Mouse (Mus musculus) ES-E14 (cell line): ENCODE results near the gene Bhmt2. TPM values are rescaled to one million over a fixed set of nuclear protein-coding genes. Genes with fewer than 3 reads are reported as not detected.

Experiments used
- DNase-seq: peaks from one replicate; pipeline ENCODE4 v3.0.0-alpha.2; 2013; ENCODE audit warnings: low read depth, low spot score
- H3K27ac ChIP-seq: 2 replicates; pipeline ENCODE4 v1.5.1; 2012; ENCODE audit warnings: low read depth, mild to moderate bottlenecking, low read length, moderate library complexity, mixed read lengths; ENCODE audit not compliant: poor library complexity, insufficient read depth, severe bottlenecking
- H3K36me3 ChIP-seq: 2 replicates; pipeline ENCODE4 v1.6.1; 2012; ENCODE audit warnings: mild to moderate bottlenecking, low read length, moderate library complexity, mixed read lengths; ENCODE audit not compliant: control insufficient read depth, poor library complexity, insufficient read depth, severe bottlenecking
- H3K4me1 ChIP-seq, 2 experiments: fragments of 150-350 bp in 1 of 2; sonication (generic) in 1 of 2; 2 replicates each; pipeline ENCODE4 v1.6.1; 2012; ENCODE audit warnings: low read length in 2 of 2, mild to moderate bottlenecking in 1 of 2, mixed read lengths in 1 of 2; ENCODE audit not compliant: control insufficient read depth in 2 of 2, insufficient read depth in 2 of 2, poor library complexity in 1 of 2
- H3K4me3 ChIP-seq, 2 experiments: fragments of 150-350 bp in 1 of 2; sonication (generic) in 1 of 2; 2 replicates each; pipeline ENCODE4 v1.5.1; 2012; ENCODE audit warnings: low read length in 2 of 2, low read depth in 1 of 2, mild to moderate bottlenecking in 1 of 2, mixed read lengths in 1 of 2; ENCODE audit not compliant: insufficient read depth in 1 of 2, poor library complexity in 1 of 2, severe bottlenecking in 1 of 2
- H3K9ac ChIP-seq: 2 replicates; pipeline ENCODE4 v1.6.1; 2012; ENCODE audit warnings: low read depth, mild to moderate bottlenecking, low read length, mixed read lengths; ENCODE audit not compliant: poor library complexity, insufficient read depth, severe bottlenecking
- H3K9me3 ChIP-seq: fragments of 150-350 bp; sonication (generic); 2 replicates; pipeline ENCODE4 v1.6.1; 2012; ENCODE audit warnings: low read depth, mild to moderate bottlenecking, low read length; ENCODE audit not compliant: control insufficient read depth, insufficient read depth
- CHD2 ChIP-seq: IDR thresholded peaks from 2 replicates; pipeline ENCODE4 v1.6.1; 2014; ENCODE audit warnings: mild to moderate bottlenecking, low read depth, low read length, inconsistent platforms
- HCFC1 ChIP-seq: IDR thresholded peaks from 2 replicates; pipeline ENCODE4 v1.6.1; 2012; ENCODE audit warnings: low read length, inconsistent platforms, borderline replicate concordance; ENCODE audit not compliant: insufficient read depth
- MAFK ChIP-seq: IDR thresholded peaks from 2 replicates; pipeline ENCODE4 v1.6.1; 2014; ENCODE audit warnings: mild to moderate bottlenecking, low read depth, low read length, inconsistent platforms; ENCODE audit not compliant: insufficient read depth
- ZC3H11A ChIP-seq: IDR thresholded peaks from 2 replicates; pipeline ENCODE4 v1.6.1; 2012; ENCODE audit warnings: low read depth, mild to moderate bottlenecking, inconsistent platforms, low read length, borderline replicate concordance
- ZNF384 ChIP-seq: IDR thresholded peaks from 2 replicates; pipeline ENCODE4 v1.6.1; 2012; ENCODE audit warnings: low read depth, low read length, inconsistent platforms
- in situ Hi-C, 2 experiments: fragments of 600-800 bp; cut with MboI; formaldehyde crosslinking; loops; one replicate each; pipeline ENCODE4 v1.15.1; 2025; ENCODE audit warnings: low sequenced_read_pairs in 2 of 2, inconsistent platforms in 1 of 2; ENCODE audit not compliant: unreplicated experiment in 2 of 2
- total RNA-seq: library from RNA; depleted of rRNA; stranded (reverse); fragments of 300-350 nt; gene quantifications from 2 replicates; pipeline ENCODE4 v1.2.3, GENCODE M21; 2012

Bhmt2 gene
- total RNA-seq, 1 experiment, result 0.62 TPM

DNA sequence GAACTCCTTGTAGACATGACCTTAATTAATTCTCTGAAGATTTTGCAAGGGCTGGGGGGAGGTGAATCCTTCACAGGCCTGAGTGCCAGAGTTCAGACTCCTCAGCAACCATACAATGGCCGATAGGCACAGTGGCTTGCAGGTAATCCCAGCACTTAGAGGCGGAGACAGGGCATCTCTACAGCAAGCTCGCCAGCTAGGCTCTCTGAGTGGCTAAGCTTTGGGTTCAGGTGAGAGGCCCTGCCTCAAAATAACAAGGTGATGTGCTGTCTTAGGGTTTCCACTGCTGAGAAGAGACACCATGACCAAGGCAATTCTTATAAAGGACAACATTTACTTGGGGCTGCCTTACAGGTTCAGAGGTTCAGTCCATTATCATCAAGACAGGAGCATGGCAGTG is 39.7 kb upstream of the Bhmt2 start:
- Histone ChIP-seq H3K9me3 (no peaks in the 10 kb centered on the region), H3K9ac (no peak overlapping the region), H3K27ac (no peak overlapping the region), H3K4me1 (no peaks in the 10 kb centered on the region), H3K36me3 (no peaks in the 10 kb centered on the region), H3K4me3 (no peak overlapping the region)
- in situ Hi-C loops, result no loop called here
- DNase-seq, result no peak
- TF ChIP-seq MAFK (no peak), HCFC1 (no peak), ZC3H11A (no peak), CHD2 (no peak), ZNF384 (no peak)

- no peak overlapping the region for H3K27ac ChIP-seq
- H3K36me3 ChIP-seq, result no peaks in the 10 kb centered on the region
- H3K9ac ChIP-seq, result no peak overlapping the region
- H3K4me3 ChIP-seq, result no peak overlapping the region
- in situ Hi-C loops, result no loop called here
- no peaks in the 10 kb centered on the region for H3K4me1 ChIP-seq
- no peak for DNase-seq
- H3K9me3 ChIP-seq, result no peaks in the 10 kb centered on the region
- TF ChIP-seq ZC3H11A (no peak), ZNF384 (no peak), MAFK (no peak), CHD2 (no peak), HCFC1 (no peak)
Observed at GRCm38 (mm10) chr13:93712362-93712761, 38.3 kb upstream of the Bhmt2 start.

- no peaks in the 10 kb centered on the region for H3K36me3 ChIP-seq
- DNase-seq, result no peak
- no peak overlapping the region for H3K4me3 ChIP-seq
- in situ Hi-C loops, result no loop called here
- no peak overlapping the region for H3K27ac ChIP-seq
- H3K4me1 ChIP-seq, result no peaks in the 10 kb centered on the region
- no peak overlapping the region for H3K9ac ChIP-seq
- H3K9me3 ChIP-seq, result no peaks in the 10 kb centered on the region
- TF ChIP-seq ZNF384 (no peak), ZC3H11A (no peak), MAFK (no peak), HCFC1 (no peak), CHD2 (no peak)
Observed at GRCm38 (mm10) chr13:93711226-93711625, 37.1 kb upstream of the Bhmt2 start.

DNA sequence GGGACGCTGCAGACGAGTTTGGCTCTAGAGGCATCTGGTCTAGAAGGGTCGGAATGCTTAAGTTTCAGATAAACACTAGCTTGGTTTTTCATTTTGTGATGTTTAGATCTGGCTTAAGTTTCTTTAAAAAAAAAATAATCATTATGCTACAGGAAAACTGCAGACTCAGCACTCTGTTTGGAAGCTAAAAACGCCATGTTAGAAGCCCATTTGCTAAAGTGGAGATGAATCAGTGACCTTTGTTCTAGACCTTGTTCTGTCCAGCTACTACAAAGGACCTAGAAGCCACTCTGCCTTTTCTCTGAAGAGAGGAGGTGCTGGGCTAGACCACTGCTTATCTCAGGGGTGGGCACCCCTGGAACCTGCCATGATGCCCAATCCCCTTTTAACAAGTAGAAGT is 36.2 kb upstream of the Bhmt2 start:
- Histone ChIP-seq H3K36me3 (no peaks in the 10 kb centered on the region), H3K4me3 (no peak overlapping the region), H3K9me3 (no peaks in the 10 kb centered on the region), H3K27ac (no peak overlapping the region), H3K9ac (no peak overlapping the region), H3K4me1 (no peaks in the 10 kb centered on the region)
- DNase-seq, result no peak
- no peak for TF ChIP-seq MAFK
- no peak for TF ChIP-seq ZC3H11A
- TF ChIP-seq HCFC1, result no peak
- no peak for TF ChIP-seq ZNF384
- no peak for TF ChIP-seq CHD2
- in situ Hi-C loops, result no loop called here

DNA sequence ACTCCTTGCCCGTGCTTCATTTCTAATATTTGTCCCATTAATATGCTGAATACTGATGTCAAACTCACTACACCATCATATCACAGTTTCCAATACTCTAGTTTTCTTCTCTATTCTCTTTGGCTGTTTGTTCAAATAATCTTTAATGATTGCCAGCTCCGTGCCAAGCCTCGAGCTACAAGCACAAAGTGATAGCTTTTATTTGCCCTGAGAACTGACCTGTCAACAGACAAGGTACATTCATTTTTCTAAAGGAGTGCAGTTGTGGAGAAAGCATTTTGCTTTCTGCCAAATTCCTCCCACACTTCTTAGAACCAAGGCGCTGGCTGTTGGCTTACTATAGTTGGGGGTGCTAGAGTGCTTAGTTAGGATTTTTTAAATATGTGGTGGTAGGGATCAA is 33.2 kb upstream of the Bhmt2 start:
- Histone ChIP-seq H3K36me3 (no peaks in the 10 kb centered on the region), H3K4me1 (no peaks in the 10 kb centered on the region), H3K4me3 (no peak overlapping the region), H3K9ac (no peak overlapping the region), H3K9me3 (no peaks in the 10 kb centered on the region), H3K27ac (no peak overlapping the region)
- TF ChIP-seq MAFK (no peak), ZNF384 (no peak), CHD2 (no peak), HCFC1 (no peak), ZC3H11A (no peak)
- in situ Hi-C loops, result no loop called here
- no peak for DNase-seq
